Mouse (Mus musculus) hematopoietic stem cell, adult 5-6 weeks (primary cell): ENCODE measurements at regions not wholly inside any gene's neighbourhood (a gene's known extent, or its start where the extent isn't known, plus 50 kb on each side); places are given as distances from the start of the nearest gene placed in this dataset.

ENCODE experiments used
- ATAC-seq, 2 experiments: fragments of 125-278 bp in 1 of 2; replicated peaks in 1 of 2; 2 replicates each; pipeline ENCODE4 v1.8.0; 2016 to 2017; ENCODE audit warnings: inconsistent platforms in 2 of 2, mild to moderate bottlenecking in 2 of 2, moderate number of reproducible peaks in 2 of 2, low read depth in 1 of 2, moderate TSS enrichment in 1 of 2; ENCODE audit not compliant: low FRiP score in 2 of 2, poor library complexity in 2 of 2, severe bottlenecking in 2 of 2, insufficient read depth in 1 of 2, low TSS enrichment in 1 of 2

- no peak for ATAC-seq
These were observed 183.2 kb downstream of the Csl start for GRCm38 (mm10) chr10:99576301-99576700.

- ATAC-seq, result peak; percentile 85 to 90
These were observed 182.3 kb downstream of the Csl start for GRCm38 (mm10) chr10:99577041-99577681.

GRCm38 (mm10) chr10:99578366-99578765, 181.1 kb downstream of the Csl start:
- no peak for ATAC-seq

GRCm38 (mm10) chr10:99580191-99580590, 179.3 kb downstream of the Csl start:
- ATAC-seq, result no peak

- ATAC-seq, result peak; percentile 83 to 86
These were observed 178.4 kb downstream of the Csl start for GRCm38 (mm10) chr10:99581074-99581473.

- ATAC-seq, result no peak; a peak in 1 of 4 replicates
These were observed 174.6 kb downstream of the Csl start for GRCm38 (mm10) chr10:99584855-99585254.

GRCm38 (mm10) chr10:99592220-99592619, 167.2 kb downstream of the Csl start:
- peak; percentile 94 to 96 for ATAC-seq

- ATAC-seq, result no peak
These were observed 163.8 kb downstream of the Csl start for GRCm38 (mm10) chr10:99595659-99596058.

GRCm38 (mm10) chr10:99599142-99600120, 160.0 kb downstream of the Csl start:
- ATAC-seq, result peak in 1 of 2 experiments; percentile 46; a peak in 2 of 4 replicates

GRCm38 (mm10) chr10:99602331-99602730, 157.1 kb downstream of the Csl start:
- ATAC-seq, result no peak

- ATAC-seq, result no peak
These were observed 155.3 kb downstream of the Csl start for GRCm38 (mm10) chr10:99604172-99604571.

- ATAC-seq, result no peak
These were observed 151.0 kb downstream of the Csl start for GRCm38 (mm10) chr10:99608477-99608876.

- ATAC-seq, result no peak
These were observed 150.0 kb downstream of the Csl start for GRCm38 (mm10) chr10:99609420-99609819.

GRCm38 (mm10) chr10:99610890-99611289, 148.6 kb downstream of the Csl start:
- ATAC-seq, result no peak

- ATAC-seq, result no peak
These were observed 144.8 kb downstream of the Csl start for GRCm38 (mm10) chr10:99614392-99615249.

- ATAC-seq, result no peak
These were observed 144.1 kb downstream of the Csl start for GRCm38 (mm10) chr10:99615371-99615770.

GRCm38 (mm10) chr10:99615779-99616178, 143.7 kb downstream of the Csl start:
- ATAC-seq, result peak; percentile 82 to 97
